Mouse (Mus musculus) liver, embryonic 14.5 days (tissue): ENCODE data around the gene Armcx3. TPM values are rescaled to one million over a fixed set of nuclear protein-coding genes. Genes with fewer than 3 reads are reported as not detected.

ENCODE experiments used
- ATAC-seq: fragments of 200-750 bp; cut with Nextera tagmentation; 2 replicates; pipeline ENCODE4 v1.8.0; 2017; ENCODE audit warnings: moderate number of reproducible peaks, mild to moderate bottlenecking, moderate library complexity; ENCODE audit not compliant: insufficient read depth
- DNase-seq, 3 experiments: peaks; one replicate each; pipeline ENCODE4 v3.0.0-alpha.2; 2012 to 2013; ENCODE audit warnings: low read depth in 3 of 3, low spot score in 3 of 3
- H3K27ac ChIP-seq: fragments of 300-500 bp; sonication (generic); 2 replicates; pipeline ENCODE4 v1.5.1; 2014; ENCODE audit warnings: moderate library complexity, mild to moderate bottlenecking, control low read depth, inconsistent platforms
- H3K27me3 ChIP-seq: fragments of 300-500 bp; sonication (generic); 2 replicates; pipeline ENCODE4 v1.6.1; 2014; ENCODE audit warnings: mild to moderate bottlenecking, low read length, moderate library complexity; ENCODE audit not compliant: control insufficient read depth, insufficient read depth
- H3K36me3 ChIP-seq: fragments of 300-500 bp; sonication (generic); replicated peaks from 2 replicates; pipeline ENCODE4 v1.6.1; 2014; ENCODE audit warnings: low read depth; ENCODE audit not compliant: control insufficient read depth, insufficient read depth
- H3K4me1 ChIP-seq, 2 experiments: fragments of 200-500 bp in 1 of 2; fragments of 300-500 bp in 1 of 2; sonication (generic) in 1 of 2; replicated peaks; 2 replicates each; pipeline ENCODE4 v1.6.1; 2012 to 2014; ENCODE audit warnings: antibody characterized with exemption in 1 of 2, inconsistent platforms in 1 of 2, low read length in 1 of 2; ENCODE audit not compliant: control insufficient read depth in 2 of 2, insufficient read depth in 2 of 2
- H3K4me2 ChIP-seq: fragments of 300-500 bp; sonication (generic); 2 replicates; pipeline ENCODE4 v1.6.1; 2014; ENCODE audit warnings: low read depth, mild to moderate bottlenecking, control low read depth, moderate library complexity
- H3K4me3 ChIP-seq, 2 experiments: fragments of 200-500 bp in 1 of 2; fragments of 300-500 bp in 1 of 2; sonication (generic) in 1 of 2; 2 replicates each; pipeline ENCODE4 v1.5.1; 2012 to 2014; ENCODE audit warnings: low read depth in 2 of 2, low read length in 2 of 2, mild to moderate bottlenecking in 2 of 2, control low read depth in 1 of 2, inconsistent platforms in 1 of 2, moderate library complexity in 1 of 2; ENCODE audit not compliant: insufficient read depth in 1 of 2
- H3K9ac ChIP-seq: fragments of 300-500 bp; sonication (generic); replicated peaks from 2 replicates; pipeline ENCODE4 v1.6.1; 2014; ENCODE audit warnings: mild to moderate bottlenecking, control low read depth, moderate library complexity
- H3K9me3 ChIP-seq: fragments of 300-500 bp; sonication (generic); 2 replicates; pipeline ENCODE4 v1.6.1; 2016; ENCODE audit warnings: low read length, mixed read lengths; ENCODE audit not compliant: control insufficient read depth
- CTCF ChIP-seq: IDR thresholded peaks from 2 replicates; pipeline ENCODE4 v1.5.1; 2016; ENCODE audit warnings: antibody characterized with exemption, low read depth, control low read depth
- EP300 ChIP-seq: IDR thresholded peaks from 2 replicates; pipeline ENCODE4 v1.6.1; 2016; ENCODE audit warnings: antibody characterized with exemption, low read depth
- WGBS: fragments of 180-500 bp; shearing (Covaris S2); extraction: QIAGEN DNeasy Blood & Tissue Kit; methylation state at CpG from one replicate; pipeline ENCODE4 v1.1.7; 2014; ENCODE audit not compliant: insufficient replicate concordance; 5-methylcytosine and 5-hydroxymethylcytosine counted together
- microRNA-seq: library from miRNA; unstranded; fragments of <30 nt; microRNA quantifications from one replicate; pipeline ENCODE4, GENCODE M21; 2016
- polyA plus RNA-seq, 2 experiments: library from polyadenylated mRNA; depleted of rRNA in 1 of 2; stranded (reverse) in 1 of 2; unstranded in 1 of 2; fragments of >200 nt; fragmentation: Nextera tagmentation in 1 of 2; extraction: Ambion mirVana in 1 of 2; gene quantifications; 2 replicates each; pipeline versions ENCODE4 v1.2.1 to v1.2.3; 2012 to 2014

The Armcx3 gene
- polyA plus RNA-seq, 2 experiments: 9.0 to 14.4 TPM

- 28% methylated on average over 4 of the region's 4 CpGs for WGBS
- Histone ChIP-seq H3K4me1 (peaks cover 0 to 4% of the 10 kb centered on the region in 2 experiments; a peak in 2 of 4 replicates), H3K4me2 (no peak overlapping the region), H3K9me3 (no peaks in the 10 kb centered on the region), H3K9ac (no peak overlapping the region), H3K4me3 (no peak overlapping the region), H3K27me3 (no peaks in the 10 kb centered on the region), H3K36me3 (no peaks in the 10 kb centered on the region), H3K27ac (no peak overlapping the region)
- peak in 1 of 3 experiments; percentile 4 for DNase-seq
- ATAC-seq: peak; percentile 65; the same call in 1 of the 2 replicates
- TF ChIP-seq CTCF: no peak
- peak; percentile 56 for TF ChIP-seq EP300
These were observed 31.3 kb downstream of the Armcx3 start for GRCm38 (mm10) chrX:134787728-134788127.

- Histone ChIP-seq H3K27me3 (no peaks in the 10 kb centered on the region), H3K9me3 (no peaks in the 10 kb centered on the region), H3K4me2 (peak overlapping the region; percentile 71), H3K36me3 (no peaks in the 10 kb centered on the region), H3K4me1 (peaks cover 0 to 3% of the 10 kb centered on the region in 2 experiments; a peak in 2 of 4 replicates), H3K4me3 (peak overlapping the region; percentile 53 to 67), H3K9ac (no peak overlapping the region), H3K27ac (no peak overlapping the region)
- ATAC-seq: peak; percentile 22; the same call in 1 of the 2 replicates
- TF ChIP-seq EP300: no peak
- 9% methylated on average over 28 of the region's 28 CpGs for WGBS
- no peak for DNase-seq
These were observed 51.7 kb downstream of the Armcx3 start for GRCm38 (mm10) chrX:134807833-134808754.

GRCm38 (mm10) chrX:134808755-134809224, 52.4 kb downstream of the Armcx3 start, which contains the start of gene Armcx2:
Gene Armcx2 (minus strand): TSS chrX:134809221.
- peaks cover 0 to 3% of the 10 kb centered on the region in 2 experiments; a peak in 2 of 4 replicates for H3K4me1 ChIP-seq
- ATAC-seq (peak; percentile 71; the same call in 1 of the 2 replicates), DNase-seq (peak; percentile 4 to 26 (median 10))
- H3K36me3 ChIP-seq: no peaks in the 10 kb centered on the region
- peak within 1 kb of the TSS; percentile 53 to 67 for H3K4me3 ChIP-seq
- 4% methylated on average over 16 of the region's 16 CpGs for WGBS
- no peak within 1 kb of the TSS for H3K9ac ChIP-seq
- no peaks in the 10 kb centered on the region for H3K27me3 ChIP-seq
- peak within 1 kb of the TSS; percentile 71 for H3K4me2 ChIP-seq
- no peak for TF ChIP-seq CTCF
- TF ChIP-seq EP300: no peak
- H3K9me3 ChIP-seq: no peaks in the 10 kb centered on the region
- no peak within 1 kb of the TSS for H3K27ac ChIP-seq

Small RNA genes lying within 50 kb of the gene (microRNA-seq; reads per million reads assigned to microRNA genes)
- not detected for gene Mir7093

Other genes with a start within 250 kb of the Armcx3 start
- 10.1 and 18.7 TPM in 2 replicates for gene Timm8a1, start 214.7 kb upstream of the Armcx3 start, polyA plus RNA-seq (2012; rRNA removed)
- 92.5 and 92.8 TPM in 2 replicates for gene Timm8a1, start 214.7 kb upstream of the Armcx3 start, polyA plus RNA-seq (2014; fragmentation: Nextera tagmentation; extraction: Ambion mirVana)
- 9.1 and 16.3 TPM in 2 replicates for gene Btk, start 173.0 kb upstream of the Armcx3 start, polyA plus RNA-seq (2012; rRNA removed)
- gene Btk, start 173.0 kb upstream of the Armcx3 start, polyA plus RNA-seq (2014; fragmentation: Nextera tagmentation; extraction: Ambion mirVana): 10.9 and 13.4 TPM in 2 replicates
- 600 and 1,190 TPM in 2 replicates for gene Rpl36a, start 170.9 kb upstream of the Armcx3 start, polyA plus RNA-seq (2012; rRNA removed)
- 428 and 436 TPM in 2 replicates for gene Rpl36a, start 170.9 kb upstream of the Armcx3 start, polyA plus RNA-seq (2014; fragmentation: Nextera tagmentation; extraction: Ambion mirVana)
- 1.5 and 1.7 TPM in 2 replicates for gene Gla, start 155.5 kb upstream of the Armcx3 start, polyA plus RNA-seq (2012; rRNA removed)
- 3.9 TPM in 2 replicates for gene Gla, start 155.5 kb upstream of the Armcx3 start, polyA plus RNA-seq (2014; fragmentation: Nextera tagmentation; extraction: Ambion mirVana)
- gene Hnrnph2, start 155.4 kb upstream of the Armcx3 start, polyA plus RNA-seq (2012; rRNA removed): 28.6 and 47.4 TPM in 2 replicates
- 53.7 and 60.1 TPM in 2 replicates for gene Hnrnph2, start 155.4 kb upstream of the Armcx3 start, polyA plus RNA-seq (2014; fragmentation: Nextera tagmentation; extraction: Ambion mirVana)
- 0.80 and 1.3 TPM in 2 replicates for gene Armcx4, start 70.1 kb upstream of the Armcx3 start, polyA plus RNA-seq (2012; rRNA removed)
- gene Armcx4, start 70.1 kb upstream of the Armcx3 start, polyA plus RNA-seq (2014; fragmentation: Nextera tagmentation; extraction: Ambion mirVana): 0.23 and 0.36 TPM in 2 replicates
- gene Armcx1, start 38.6 kb upstream of the Armcx3 start, polyA plus RNA-seq (2012; rRNA removed): 2.0 and 4.3 TPM in 2 replicates
- 4.4 and 4.7 TPM in 2 replicates for gene Armcx1, start 38.6 kb upstream of the Armcx3 start, polyA plus RNA-seq (2014; fragmentation: Nextera tagmentation; extraction: Ambion mirVana)
- gene Armcx6, start 5.2 kb upstream of the Armcx3 start, polyA plus RNA-seq (2012; rRNA removed): 3.2 and 5.0 TPM in 2 replicates
- gene Armcx6, start 5.2 kb upstream of the Armcx3 start, polyA plus RNA-seq (2014; fragmentation: Nextera tagmentation; extraction: Ambion mirVana): 3.7 and 3.9 TPM in 2 replicates
- gene Armcx2, start 52.6 kb downstream of the Armcx3 start, polyA plus RNA-seq (2012; rRNA removed): 6.1 and 7.4 TPM in 2 replicates
- gene Armcx2, start 52.6 kb downstream of the Armcx3 start, polyA plus RNA-seq (2014; fragmentation: Nextera tagmentation; extraction: Ambion mirVana): 7.2 and 9.9 TPM in 2 replicates
- gene Nxf2, start 208.2 kb downstream of the Armcx3 start, polyA plus RNA-seq (2012; rRNA removed): 0.09 and 0.10 TPM in 2 replicates
- 0.14 and 0.33 TPM in 2 replicates for gene Nxf2, start 208.2 kb downstream of the Armcx3 start, polyA plus RNA-seq (2014; fragmentation: Nextera tagmentation; extraction: Ambion mirVana)